Mouse (Mus musculus) lung, adult 2 months (tissue): ENCODE data around the gene Tut1. TPM values are rescaled to one million over a fixed set of nuclear protein-coding genes. Genes with fewer than 3 reads are reported as not detected.

Source experiments
- DNase-seq: peaks from one replicate; pipeline ENCODE4 v3.0.0; 2022
- H3K4me1 ChIP-seq: fragments of 200-500 bp; 2 replicates; pipeline ENCODE4 v1.6.1; 2011; ENCODE audit warnings: low read length; ENCODE audit not compliant: control insufficient read depth, insufficient read depth
- H3K4me3 ChIP-seq: fragments of 200-500 bp; replicated peaks from 2 replicates; pipeline ENCODE3; 2011; ENCODE audit warnings: low read depth, mild to moderate bottlenecking, control low read depth, low read length; ENCODE audit errors: extremely low read depth
- CTCF ChIP-seq: fragments of 200-500 bp; IDR thresholded peaks from 2 replicates; pipeline ENCODE4 v1.5.1; 2011; ENCODE audit warnings: mild to moderate bottlenecking, low read length, control low read depth; ENCODE audit not compliant: insufficient read depth
- POLR2A ChIP-seq: fragments of 200-500 bp; IDR thresholded peaks from 2 replicates; pipeline ENCODE4 v1.6.1; 2011; ENCODE audit warnings: low read depth, mild to moderate bottlenecking, control low read depth, low read length, borderline replicate concordance; ENCODE audit errors: extremely low read depth
- WGBS: fragments of 180-500 bp; shearing (Covaris S2); methylation state at CpG from one replicate; pipeline ENCODE4 v1.1.7; 2018; 5-methylcytosine and 5-hydroxymethylcytosine counted together
- polyA plus RNA-seq: library from polyadenylated mRNA; depleted of rRNA; stranded (reverse); fragments of >200 nt; gene quantifications from 2 replicates; pipeline ENCODE4 v1.2.3, GENCODE M21; 2012

Tut1 gene
- polyA plus RNA-seq, 1 experiment: 17.9 TPM

DNA sequence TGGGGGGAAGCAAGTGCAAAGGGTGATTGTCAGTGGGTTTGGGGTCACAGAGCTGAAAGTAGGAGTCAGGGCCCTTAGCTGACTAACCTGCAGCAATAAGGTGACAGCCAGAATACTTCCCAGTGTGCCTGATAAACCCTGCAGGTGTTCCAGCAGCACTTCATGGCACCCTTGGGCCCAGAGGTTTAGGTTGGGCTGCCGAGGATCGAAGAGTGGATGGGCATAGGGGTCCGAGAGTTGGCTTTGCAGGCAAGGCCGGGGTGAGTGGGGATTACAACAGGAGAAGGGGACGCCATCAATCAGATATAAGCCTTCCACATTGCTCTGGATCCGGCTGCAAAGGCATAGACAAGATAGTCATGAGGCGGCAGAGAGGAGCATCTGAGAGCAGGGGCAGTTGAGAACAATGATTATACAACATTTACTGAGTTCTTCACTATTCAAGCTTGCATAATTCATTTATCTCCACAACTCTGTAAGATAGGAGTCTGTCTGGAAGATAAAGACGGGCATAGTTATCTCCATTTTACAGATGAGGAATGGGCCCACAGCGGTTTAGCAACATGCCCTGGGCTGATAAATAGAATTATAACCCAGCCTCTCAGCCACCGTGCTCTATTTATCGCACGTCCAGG lies 25.6 kb upstream of the Tut1 start:
- H3K4me3 ChIP-seq: no peak overlapping the region
- H3K4me1 ChIP-seq: peaks cover 9% of the 10 kb centered on the region
- TF ChIP-seq CTCF: no peak
- no peak for TF ChIP-seq POLR2A
- WGBS: 89% methylated on average over 12 of the region's 12 CpGs
- no peak for DNase-seq

DNA sequence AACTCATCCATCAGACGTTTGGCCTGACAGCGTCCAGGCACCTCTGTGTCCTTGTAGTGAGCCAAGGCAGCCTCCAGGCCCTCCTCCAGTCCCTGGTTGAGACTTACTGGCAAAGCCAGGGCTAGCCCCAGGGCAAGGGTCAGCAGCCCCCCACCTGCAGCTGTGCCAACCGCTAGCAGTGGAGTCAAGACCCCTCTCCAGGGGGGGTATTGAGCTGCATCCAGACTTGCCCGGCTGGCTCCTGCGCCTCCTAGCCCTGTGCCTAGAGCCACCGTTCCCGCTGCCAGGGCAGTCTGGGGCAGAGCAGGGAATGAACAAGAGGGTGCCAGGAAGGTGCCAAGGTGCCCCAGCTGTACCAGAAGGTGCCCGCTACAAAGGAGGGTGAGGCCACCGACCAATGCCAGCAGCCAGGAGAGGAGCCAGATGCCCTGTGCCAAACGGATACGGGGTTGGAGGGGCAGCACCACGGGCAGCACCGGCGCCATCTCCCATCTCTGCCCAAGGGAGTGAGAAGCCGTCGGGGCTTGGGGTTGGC lies 24.9 kb upstream of the Tut1 start:
- peak overlapping the region; percentile 68 for H3K4me3 ChIP-seq
- DNase-seq: no peak
- 26% methylated on average over 16 of the region's 16 CpGs for WGBS
- TF ChIP-seq CTCF: no peak
- no peak for TF ChIP-seq POLR2A
- H3K4me1 ChIP-seq: peaks cover 9% of the 10 kb centered on the region

DNA sequence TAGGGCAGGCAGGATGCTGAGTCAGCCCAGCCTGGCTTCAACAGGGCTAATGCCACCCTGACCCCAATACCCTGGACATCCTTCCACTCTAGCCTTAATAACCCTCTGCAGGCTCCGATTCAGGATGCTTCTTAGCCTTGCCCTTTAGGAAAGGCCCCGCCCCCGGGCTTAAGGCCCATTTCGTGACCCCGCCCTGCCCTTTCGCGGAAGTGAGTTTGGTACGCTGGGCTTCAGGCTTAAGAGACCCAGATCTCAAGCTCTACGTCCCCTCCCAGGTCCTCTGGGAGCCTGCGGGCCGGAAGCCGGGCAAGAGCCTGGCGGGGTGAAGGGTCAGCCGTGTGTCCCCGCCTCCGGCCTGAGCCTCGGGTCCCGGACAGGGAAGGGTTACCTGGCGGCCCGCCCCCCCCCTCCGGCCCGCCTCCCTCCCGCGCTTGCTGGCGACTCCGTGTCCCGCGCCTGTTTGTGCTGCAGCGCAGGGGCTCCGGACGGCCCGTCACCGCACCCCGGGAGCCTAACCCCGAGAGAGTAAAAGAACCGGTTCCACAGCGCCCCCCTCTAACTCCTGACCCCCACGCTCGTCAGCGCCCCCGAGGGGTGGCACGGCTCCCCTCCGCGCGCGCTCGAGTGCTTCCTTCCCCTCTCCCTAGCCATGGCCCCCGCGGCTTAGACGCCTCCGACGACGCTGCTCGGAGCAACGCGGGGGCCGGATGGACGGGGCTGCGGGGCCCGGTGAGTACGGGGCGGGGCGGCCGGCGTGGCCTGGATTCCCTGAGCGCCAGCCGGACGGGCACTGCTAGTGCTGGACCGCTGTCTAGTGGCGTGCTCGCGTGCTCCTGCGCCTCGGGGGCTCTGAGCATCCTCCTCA lies 24.2 kb upstream of the Tut1 start, which contains the start of the genes Rom1 and Eml3:
Gene Rom1 (minus strand): TSS at position 133 of the 865 bp plus-strand sequence.
Gene Eml3 (plus strand): TSS at position 329 of the 865 bp plus-strand sequence.
- peak within 1 kb of the TSS; percentile 68 for H3K4me3 ChIP-seq
- DNase-seq: peak; percentile 92
- peaks cover 9% of the 10 kb centered on the region for H3K4me1 ChIP-seq
- 1% methylated on average over 73 of the region's 74 CpGs for WGBS
- TF ChIP-seq CTCF (no peak), POLR2A (0 out of 2 replicates have a peak, but pooled peaks have one; percentile 37)

DNA sequence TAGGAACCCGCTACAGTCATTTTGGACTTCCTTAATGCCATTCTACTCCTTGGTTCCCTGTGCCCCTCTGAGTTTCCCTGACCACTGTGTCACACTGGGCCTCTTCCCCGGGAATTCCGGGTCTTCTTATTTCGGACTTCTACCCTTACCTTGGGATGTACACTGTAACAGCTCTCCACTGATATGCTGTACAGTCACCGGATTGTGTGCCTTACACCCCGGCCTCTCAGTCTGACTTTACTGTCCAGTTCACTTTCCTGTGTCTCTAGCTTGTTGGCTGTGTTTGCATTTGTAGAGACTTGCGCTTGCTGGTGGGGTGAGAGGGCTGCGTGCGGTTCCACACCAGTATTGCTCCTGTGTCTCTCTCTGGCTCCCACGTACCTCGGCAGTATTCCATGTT lies 23.5 kb upstream of the Tut1 start:
- 4% methylated on average over 11 of the region's 11 CpGs for WGBS
- no peak for DNase-seq
- TF ChIP-seq POLR2A (no peak), CTCF (no peak)
- H3K4me3 ChIP-seq: peak overlapping the region; percentile 68
- peaks cover 9% of the 10 kb centered on the region for H3K4me1 ChIP-seq

DNA sequence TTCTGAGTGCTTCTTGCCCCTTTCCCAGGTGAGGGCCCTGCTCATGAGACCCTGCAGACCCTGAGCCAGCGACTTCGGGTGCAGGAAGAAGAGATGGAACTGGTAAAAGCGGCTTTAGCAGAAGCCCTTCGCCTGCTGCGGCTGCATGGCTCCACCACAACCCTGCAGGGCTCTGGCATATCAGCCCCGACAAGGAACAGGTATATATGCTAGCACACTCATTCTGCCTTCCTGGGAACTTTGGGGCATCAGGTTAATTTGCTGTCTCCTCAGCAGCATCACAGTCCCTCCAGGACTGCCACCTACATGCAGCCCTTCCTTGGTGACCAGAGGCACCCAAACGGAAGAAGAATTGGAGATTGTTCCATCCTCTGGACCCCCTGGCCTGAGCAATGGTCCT lies 22.9 kb upstream of the Tut1 start:
- TF ChIP-seq CTCF (no peak), POLR2A (no peak)

DNA sequence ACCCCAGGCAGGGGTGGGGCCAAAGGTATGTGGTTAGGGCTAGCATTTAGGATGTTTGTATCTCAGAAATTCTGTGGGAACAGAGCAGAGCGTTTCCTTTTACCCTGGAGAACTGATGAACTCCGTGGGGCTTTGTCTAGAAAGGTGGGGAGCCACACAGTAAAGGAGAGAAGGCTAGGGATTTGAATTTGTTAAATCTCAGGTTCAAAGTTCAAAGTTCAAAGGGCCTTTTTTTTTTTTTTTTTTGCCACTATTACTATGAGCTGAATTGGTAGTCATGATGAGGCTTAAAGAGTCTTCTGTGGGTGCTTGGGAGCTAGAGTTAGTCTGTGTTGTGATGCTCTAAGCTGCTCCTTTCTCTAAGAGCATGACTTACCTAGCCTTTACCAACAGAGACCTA lies 16.9 kb upstream of the Tut1 start:
- Histone ChIP-seq H3K4me1 (peaks cover 6% of the 10 kb centered on the region), H3K4me3 (no peak overlapping the region)
- TF ChIP-seq CTCF (no peak), POLR2A (no peak)
- DNase-seq: no peak
- WGBS: 85% methylated on average over 2 of the region's 2 CpGs

More for the DNA sequence above, 22.9 kb upstream of the Tut1 start:
- no peak for DNase-seq
- peak overlapping the region; percentile 68 for H3K4me3 ChIP-seq
- H3K4me1 ChIP-seq: peaks cover 9% of the 10 kb centered on the region
- 75% methylated on average over 7 of the region's 7 CpGs for WGBS

DNA sequence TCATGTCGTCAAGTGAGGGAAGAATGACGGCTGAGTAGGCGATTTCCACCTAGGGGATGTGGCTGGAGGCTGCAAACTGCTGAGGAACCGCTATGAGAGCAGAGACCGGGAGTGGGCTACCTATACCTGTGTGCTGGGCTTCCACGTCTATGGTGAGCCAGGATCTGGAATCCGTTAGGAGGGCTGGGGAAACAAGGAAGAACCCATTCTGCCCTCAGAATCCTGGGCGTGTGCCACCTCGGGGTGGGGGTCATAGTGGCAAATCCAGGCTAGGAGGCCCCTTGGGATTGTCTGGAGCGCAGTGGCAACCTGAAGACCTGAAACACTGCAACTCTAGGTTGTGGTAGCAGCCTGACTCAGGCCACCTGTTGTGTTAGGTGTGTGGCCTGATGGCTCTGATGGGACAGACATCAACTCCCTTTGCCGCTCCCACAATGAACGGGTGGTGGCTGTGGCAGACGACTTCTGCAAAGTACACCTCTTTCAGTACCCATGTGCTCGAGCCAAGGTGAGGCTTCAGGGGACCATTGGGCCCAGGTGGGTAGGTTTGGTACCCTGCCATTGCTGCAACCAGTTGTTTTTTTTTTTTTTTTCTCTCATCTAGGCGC lies 13.0 kb upstream of the Tut1 start:
- Histone ChIP-seq H3K4me1 (peaks cover 20% of the 10 kb centered on the region), H3K4me3 (no peak overlapping the region)
- TF ChIP-seq CTCF (no peak), POLR2A (no peak)
- WGBS: 80% methylated on average over 15 of the region's 15 CpGs
- DNase-seq: no peak

DNA sequence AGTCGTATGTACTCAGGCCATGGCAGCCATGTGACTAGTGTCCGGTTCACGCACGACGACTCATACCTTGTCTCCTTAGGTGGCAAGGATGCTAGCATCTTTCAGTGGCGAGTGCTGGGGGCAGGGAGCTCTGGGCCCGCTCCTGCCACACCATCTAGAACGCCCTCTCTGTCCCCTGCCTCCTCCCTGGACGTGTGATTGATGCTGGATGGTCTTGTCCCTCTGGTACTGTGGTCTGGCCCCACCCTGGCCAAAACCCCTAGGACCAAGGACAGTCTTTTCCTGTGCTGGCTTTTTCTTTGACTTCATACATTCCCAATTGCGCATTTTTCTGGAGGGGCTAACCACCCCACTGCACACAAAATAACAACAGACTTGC lies 12.5 kb upstream of the Tut1 start:
- Histone ChIP-seq H3K4me1 (peaks cover 20% of the 10 kb centered on the region), H3K4me3 (no peak overlapping the region)
- no peak for DNase-seq
- 42% methylated on average over 10 of the region's 10 CpGs for WGBS
- 0 out of 2 replicates have a peak, but pooled peaks have one; percentile 19 for TF ChIP-seq POLR2A
- no peak for TF ChIP-seq CTCF
